Mouse (Mus musculus) neural tube, embryonic 11.5 days (tissue): ENCODE data around the gene Scarf2. TPM values are rescaled to one million over a fixed set of nuclear protein-coding genes. Genes with fewer than 3 reads are reported as not detected.

Experiments used
- ATAC-seq: fragments of 200-750 bp; cut with Nextera tagmentation; 2 replicates; pipeline ENCODE4 v1.8.0; 2017; ENCODE audit warnings: moderate number of reproducible peaks, mild to moderate bottlenecking, moderate TSS enrichment, moderate library complexity; ENCODE audit not compliant: insufficient read depth, low FRiP score, low TSS enrichment
- DNase-seq: peaks from one replicate; pipeline ENCODE4 v3.0.0-alpha.2; 2015; ENCODE audit warnings: low spot score
- H3K27ac ChIP-seq: fragments of 300-500 bp; sonication (generic); 2 replicates; pipeline ENCODE4 v1.5.1; 2014; ENCODE audit warnings: low read depth, mild to moderate bottlenecking, low read length
- H3K27me3 ChIP-seq: fragments of 300-500 bp; sonication (generic); 2 replicates; pipeline ENCODE4 v1.6.1; 2014; ENCODE audit warnings: mild to moderate bottlenecking, low read length, mixed read lengths; ENCODE audit not compliant: control insufficient read depth, insufficient read depth
- H3K36me3 ChIP-seq: fragments of 300-500 bp; sonication (generic); 2 replicates; pipeline ENCODE4 v1.6.1; 2014; ENCODE audit warnings: mild to moderate bottlenecking, low read length, moderate library complexity, mixed read lengths; ENCODE audit not compliant: control insufficient read depth, insufficient read depth
- H3K4me1 ChIP-seq: fragments of 300-500 bp; sonication (generic); 2 replicates; pipeline ENCODE4 v1.6.1; 2014; ENCODE audit warnings: low read length, mixed read lengths; ENCODE audit not compliant: control insufficient read depth, insufficient read depth
- H3K4me2 ChIP-seq: fragments of 300-500 bp; sonication (generic); 2 replicates; pipeline ENCODE4 v1.6.1; 2014; ENCODE audit warnings: low read depth, mild to moderate bottlenecking, moderate library complexity
- H3K4me3 ChIP-seq: fragments of 300-500 bp; sonication (generic); 2 replicates; pipeline ENCODE4 v1.5.1; 2014; ENCODE audit warnings: low read depth, low read length
- H3K9ac ChIP-seq: fragments of 300-500 bp; sonication (generic); 2 replicates; pipeline ENCODE4 v1.6.1; 2014; ENCODE audit warnings: mild to moderate bottlenecking, low read length
- H3K9me3 ChIP-seq: fragments of 300-500 bp; sonication (generic); 2 replicates; pipeline ENCODE4 v1.6.1; 2016; ENCODE audit warnings: low read length; ENCODE audit not compliant: control insufficient read depth
- WGBS: fragments of 180-500 bp; shearing (Covaris S2); extraction: QIAGEN DNeasy Blood & Tissue Kit; methylation state at CpG from one replicate; pipeline ENCODE4 v1.1.7; 2014; 5-methylcytosine and 5-hydroxymethylcytosine counted together
- polyA plus RNA-seq: library from polyadenylated mRNA; unstranded; fragments of >200 nt; fragmentation: Nextera tagmentation; extraction: Ambion mirVana; gene quantifications from 2 replicates; pipeline ENCODE4 v1.2.1, GENCODE M21; 2014

Scarf2 gene
- polyA plus RNA-seq, 1 experiment from 2014 or later = 9.5 TPM

GRCm38 (mm10) chr16:17839976-17840375, 42.9 kb downstream of the Scarf2 start:
- no peak for ATAC-seq
- WGBS = 82% methylated on average over 4 of the region's 4 CpGs
- H3K9ac ChIP-seq = no peak overlapping the region
- no peak overlapping the region for H3K4me3 ChIP-seq
- peaks cover 25% of the 10 kb centered on the region for H3K36me3 ChIP-seq
- no peak overlapping the region for H3K4me2 ChIP-seq
- no peak for DNase-seq
- H3K27ac ChIP-seq = no peak overlapping the region
- no peaks in the 10 kb centered on the region for H3K9me3 ChIP-seq
- H3K27me3 ChIP-seq = peaks cover 15% of the 10 kb centered on the region
- no peaks in the 10 kb centered on the region for H3K4me1 ChIP-seq

GRCm38 (mm10) chr16:17842437-17842836, 45.4 kb downstream of the Scarf2 start:
- WGBS = 93% methylated on average over 7 of the region's 7 CpGs
- ATAC-seq = no peak

GRCm38 (mm10) chr16:17843701-17844365, 46.8 kb downstream of the Scarf2 start:
- WGBS = 93% methylated on average over 10 of the region's 10 CpGs

More at GRCm38 (mm10) chr16:17842437-17842836, 45.4 kb downstream of the Scarf2 start:
- H3K9me3 ChIP-seq = no peaks in the 10 kb centered on the region
- no peaks in the 10 kb centered on the region for H3K27me3 ChIP-seq
- H3K9ac ChIP-seq = no peak overlapping the region
- no peaks in the 10 kb centered on the region for H3K4me1 ChIP-seq
- H3K36me3 ChIP-seq = peaks cover 29% of the 10 kb centered on the region
- DNase-seq = no peak
- H3K4me2 ChIP-seq = no peak overlapping the region
- no peak overlapping the region for H3K4me3 ChIP-seq
- no peak overlapping the region for H3K27ac ChIP-seq

GRCm38 (mm10) chr16:17848431-17848830, 51.3 kb downstream of the Scarf2 start:
- Histone ChIP-seq H3K36me3 (peaks cover 13% of the 10 kb centered on the region), H3K27me3 (no peaks in the 10 kb centered on the region), H3K4me1 (no peaks in the 10 kb centered on the region), H3K9ac (no peak overlapping the region), H3K4me2 (no peak overlapping the region), H3K4me3 (no peak overlapping the region), H3K9me3 (no peaks in the 10 kb centered on the region), H3K27ac (no peak overlapping the region)
- no peak for ATAC-seq
- 93% methylated on average over 6 of the region's 6 CpGs for WGBS
- DNase-seq = no peak

More at GRCm38 (mm10) chr16:17843701-17844365, 46.8 kb downstream of the Scarf2 start:
- H3K4me1 ChIP-seq = no peaks in the 10 kb centered on the region
- ATAC-seq (no peak), DNase-seq (no peak)
- no peak overlapping the region for H3K4me3 ChIP-seq
- no peaks in the 10 kb centered on the region for H3K9me3 ChIP-seq
- H3K27ac ChIP-seq = no peak overlapping the region
- H3K4me2 ChIP-seq = no peak overlapping the region
- no peaks in the 10 kb centered on the region for H3K27me3 ChIP-seq
- no peak overlapping the region for H3K9ac ChIP-seq
- H3K36me3 ChIP-seq = peaks cover 29% of the 10 kb centered on the region

- 30% methylated on average over 1 of the region's 1 CpGs for WGBS
- Histone ChIP-seq H3K27me3 (no peaks in the 10 kb centered on the region), H3K27ac (no peak overlapping the region), H3K4me1 (no peaks in the 10 kb centered on the region), H3K36me3 (peaks cover 10% of the 10 kb centered on the region), H3K9me3 (no peaks in the 10 kb centered on the region), H3K4me2 (no peak overlapping the region), H3K4me3 (no peak overlapping the region), H3K9ac (no peak overlapping the region)
- DNase-seq (peak; percentile 42), ATAC-seq (no peak)
Observed at GRCm38 (mm10) chr16:17848928-17849327, 51.8 kb downstream of the Scarf2 start.

GRCm38 (mm10) chr16:17849486-17849885, 52.4 kb downstream of the Scarf2 start:
- WGBS = 90% methylated on average over 6 of the region's 6 CpGs
- Histone ChIP-seq H3K9ac (no peak overlapping the region), H3K9me3 (no peaks in the 10 kb centered on the region), H3K27ac (no peak overlapping the region), H3K4me1 (no peaks in the 10 kb centered on the region), H3K4me2 (no peak overlapping the region), H3K27me3 (no peaks in the 10 kb centered on the region), H3K4me3 (no peak overlapping the region), H3K36me3 (peaks cover 11% of the 10 kb centered on the region)
- ATAC-seq (no peak), DNase-seq (no peak)

- ATAC-seq (no peak), DNase-seq (no peak)
- Histone ChIP-seq H3K27me3 (no peaks in the 10 kb centered on the region), H3K9me3 (no peaks in the 10 kb centered on the region), H3K9ac (no peak overlapping the region), H3K4me2 (no peak overlapping the region), H3K27ac (no peak overlapping the region), H3K4me1 (no peaks in the 10 kb centered on the region), H3K36me3 (peaks cover 12% of the 10 kb centered on the region), H3K4me3 (no peak overlapping the region)
- 93% methylated on average over 5 of the region's 5 CpGs for WGBS
Observed at GRCm38 (mm10) chr16:17851331-17851730, 54.2 kb downstream of the Scarf2 start.

- no peak for DNase-seq
- WGBS = 93% methylated on average over 1 of the region's 1 CpGs
- no peak for ATAC-seq
- no peaks in the 10 kb centered on the region for H3K9me3 ChIP-seq
- no peaks in the 10 kb centered on the region for H3K27me3 ChIP-seq
- H3K4me1 ChIP-seq = no peaks in the 10 kb centered on the region
- H3K36me3 ChIP-seq = peaks cover 16% of the 10 kb centered on the region
- H3K4me2 ChIP-seq = no peak overlapping the region
- H3K9ac ChIP-seq = no peak overlapping the region
- no peak overlapping the region for H3K27ac ChIP-seq
- no peak overlapping the region for H3K4me3 ChIP-seq
Observed at GRCm38 (mm10) chr16:17851860-17852259, 54.8 kb downstream of the Scarf2 start.

- H3K4me2 ChIP-seq = no peak overlapping the region
- no peak overlapping the region for H3K27ac ChIP-seq
- no peaks in the 10 kb centered on the region for H3K9me3 ChIP-seq
- H3K4me3 ChIP-seq = no peak overlapping the region
- no peaks in the 10 kb centered on the region for H3K27me3 ChIP-seq
- peaks cover 28% of the 10 kb centered on the region for H3K36me3 ChIP-seq
- ATAC-seq (no peak), DNase-seq (no peak)
- WGBS = 90% methylated on average over 2 of the region's 2 CpGs
- H3K4me1 ChIP-seq = no peaks in the 10 kb centered on the region
- no peak overlapping the region for H3K9ac ChIP-seq
Observed at GRCm38 (mm10) chr16:17853263-17853662, 56.2 kb downstream of the Scarf2 start.
